Mouse (Mus musculus) hindbrain, embryonic 16.5 days (tissue): ENCODE data around the gene Hspa2. TPM values are rescaled to one million over a fixed set of nuclear protein-coding genes. Genes with fewer than 3 reads are reported as not detected.
"Not testable (repeated sequence)": the region's sequence is repeated elsewhere in the genome, so short reads cannot be mapped to it uniquely, and the experiment has no call there.

Source experiments
- ATAC-seq: fragments of 200-750 bp; cut with Nextera tagmentation; 2 replicates; pipeline ENCODE4 v1.8.0; 2017; ENCODE audit warnings: moderate TSS enrichment, moderate library complexity
- H3K27ac ChIP-seq: fragments of 300-500 bp; sonication (generic); 2 replicates; pipeline ENCODE4 v1.5.1; 2014; ENCODE audit warnings: low read depth, mild to moderate bottlenecking, control low read depth, low read length, moderate library complexity
- H3K27me3 ChIP-seq: fragments of 300-500 bp; sonication (generic); replicated peaks from 2 replicates; pipeline ENCODE4 v1.6.1; 2014; ENCODE audit warnings: low read length; ENCODE audit not compliant: control insufficient read depth, insufficient read depth
- H3K36me3 ChIP-seq: fragments of 300-500 bp; sonication (generic); 2 replicates; pipeline ENCODE4 v1.6.1; 2014; ENCODE audit warnings: mild to moderate bottlenecking, low read length, moderate library complexity, mixed read lengths; ENCODE audit not compliant: control insufficient read depth, insufficient read depth
- H3K4me1 ChIP-seq: fragments of 300-500 bp; sonication (generic); 2 replicates; pipeline ENCODE4 v1.6.1; 2014; ENCODE audit warnings: low read depth, low read length; ENCODE audit not compliant: control insufficient read depth, insufficient read depth
- H3K4me2 ChIP-seq: fragments of 300-500 bp; sonication (generic); 2 replicates; pipeline ENCODE4 v1.6.1; 2014; ENCODE audit warnings: mild to moderate bottlenecking, low read length, control low read depth, moderate library complexity
- H3K4me3 ChIP-seq: fragments of 300-500 bp; sonication (generic); 2 replicates; pipeline ENCODE4 v1.5.1; 2014; ENCODE audit warnings: mild to moderate bottlenecking, low read length, control low read depth, moderate library complexity
- H3K9ac ChIP-seq: fragments of 300-500 bp; sonication (generic); 2 replicates; pipeline ENCODE4 v1.6.1; 2014; ENCODE audit warnings: low read depth, mild to moderate bottlenecking, control low read depth, low read length, moderate library complexity
- H3K9me3 ChIP-seq: fragments of 300-500 bp; sonication (generic); 2 replicates; pipeline ENCODE4 v1.6.1; 2014; ENCODE audit warnings: mild to moderate bottlenecking, low read length, moderate library complexity; ENCODE audit not compliant: control insufficient read depth
- WGBS: fragments of 180-500 bp; shearing (Covaris S2); extraction: QIAGEN DNeasy Blood & Tissue Kit; methylation state at CpG from one replicate; pipeline ENCODE4 v1.1.7; 2014; 5-methylcytosine and 5-hydroxymethylcytosine counted together
- polyA plus RNA-seq: library from polyadenylated mRNA; unstranded; fragments of >200 nt; fragmentation: Nextera tagmentation; extraction: Ambion mirVana; gene quantifications from 2 replicates; pipeline ENCODE4 v1.2.1, GENCODE M21; 2015

The Hspa2 gene
- polyA plus RNA-seq, 1 experiment from 2014 or later, result 10.2 TPM

GRCm38 (mm10) chr12:76443488-76443887, 39.5 kb downstream of the Hspa2 start:
- 75% methylated on average over 6 of the region's 6 CpGs for WGBS
- not testable (repeated sequence) for H3K9me3 ChIP-seq, H3K27me3 ChIP-seq, H3K4me3 ChIP-seq, H3K27ac ChIP-seq, H3K9ac ChIP-seq, H3K4me1 ChIP-seq, H3K36me3 ChIP-seq, H3K4me2 ChIP-seq, ATAC-seq

GRCm38 (mm10) chr12:76444359-76444772, 40.4 kb downstream of the Hspa2 start:
- no peaks in the 10 kb centered on the region for H3K9me3 ChIP-seq
- WGBS, result 74% methylated on average over 10 of the region's 10 CpGs

GRCm38 (mm10) chr12:76444862-76445261, 40.9 kb downstream of the Hspa2 start:
- no peaks in the 10 kb centered on the region for H3K36me3 ChIP-seq
- ATAC-seq, result no peak
- no peak overlapping the region for H3K9ac ChIP-seq
- no peak overlapping the region for H3K27ac ChIP-seq
- no peaks in the 10 kb centered on the region for H3K9me3 ChIP-seq
- H3K4me1 ChIP-seq, result no peaks in the 10 kb centered on the region
- no peaks in the 10 kb centered on the region for H3K27me3 ChIP-seq
- no peak overlapping the region for H3K4me3 ChIP-seq
- H3K4me2 ChIP-seq, result no peak overlapping the region
- 88% methylated on average over 6 of the region's 6 CpGs for WGBS

More at GRCm38 (mm10) chr12:76444359-76444772, 40.4 kb downstream of the Hspa2 start:
- no peak for ATAC-seq
- Histone ChIP-seq H3K4me2 (no peak overlapping the region), H3K4me1 (no peaks in the 10 kb centered on the region), H3K27ac (no peak overlapping the region), H3K27me3 (no peaks in the 10 kb centered on the region), H3K4me3 (no peak overlapping the region), H3K36me3 (no peaks in the 10 kb centered on the region), H3K9ac (no peak overlapping the region)

- WGBS, result 81% methylated on average over 11 of the region's 11 CpGs
- no peak for ATAC-seq
Observed at GRCm38 (mm10) chr12:76446201-76446600, 42.2 kb downstream of the Hspa2 start.

GRCm38 (mm10) chr12:76448127-76448526, 44.2 kb downstream of the Hspa2 start:
- ATAC-seq, result no peak
- H3K4me2 ChIP-seq, result no peak overlapping the region
- no peaks in the 10 kb centered on the region for H3K27me3 ChIP-seq
- no peak overlapping the region for H3K27ac ChIP-seq
- H3K4me3 ChIP-seq, result no peak overlapping the region
- no peak overlapping the region for H3K9ac ChIP-seq
- H3K4me1 ChIP-seq, result no peaks in the 10 kb centered on the region
- H3K36me3 ChIP-seq, result no peaks in the 10 kb centered on the region
- 82% methylated on average over 6 of the region's 6 CpGs for WGBS
- no peaks in the 10 kb centered on the region for H3K9me3 ChIP-seq

More at GRCm38 (mm10) chr12:76446201-76446600, 42.2 kb downstream of the Hspa2 start:
- H3K4me1 ChIP-seq, result no peaks in the 10 kb centered on the region
- no peaks in the 10 kb centered on the region for H3K9me3 ChIP-seq
- H3K4me3 ChIP-seq, result no peak overlapping the region
- no peak overlapping the region for H3K9ac ChIP-seq
- no peak overlapping the region for H3K4me2 ChIP-seq
- no peak overlapping the region for H3K27ac ChIP-seq
- no peaks in the 10 kb centered on the region for H3K36me3 ChIP-seq
- H3K27me3 ChIP-seq, result no peaks in the 10 kb centered on the region

GRCm38 (mm10) chr12:76452203-76452602, 48.2 kb downstream of the Hspa2 start:
- Histone ChIP-seq H3K9me3 (no peaks in the 10 kb centered on the region), H3K27ac (no peak overlapping the region), H3K36me3 (no peaks in the 10 kb centered on the region), H3K4me2 (no peak overlapping the region), H3K9ac (no peak overlapping the region), H3K27me3 (no peaks in the 10 kb centered on the region), H3K4me3 (no peak overlapping the region), H3K4me1 (no peaks in the 10 kb centered on the region)
- WGBS, result 44% methylated on average over 2 of the region's 2 CpGs
- ATAC-seq, result no peak

Other genes with a start within 250 kb of the Hspa2 start
- gene Esr2, start 226.9 kb upstream of the Hspa2 start, polyA plus RNA-seq, result 0.30 and 0.34 TPM in 2 replicates
- not detected in 2 replicates for gene Tex21, start 157.4 kb upstream of the Hspa2 start, polyA plus RNA-seq
- gene Mthfd1, start 148.9 kb upstream of the Hspa2 start, polyA plus RNA-seq, result 37.8 and 38.9 TPM in 2 replicates
- gene Akap5, start 79.3 kb upstream of the Hspa2 start, polyA plus RNA-seq, result 12.3 and 13.8 TPM in 2 replicates
- 12.6 and 13.3 TPM in 2 replicates for gene Zbtb25, start 34.6 kb upstream of the Hspa2 start, polyA plus RNA-seq
- gene Zbtb1, start 33.9 kb upstream of the Hspa2 start, polyA plus RNA-seq, result 3.2 and 3.5 TPM in 2 replicates
- gene Ppp1r36, start 13.4 kb downstream of the Hspa2 start, polyA plus RNA-seq, result 1.3 and 2.1 TPM in 2 replicates
- 1.7 TPM in 2 replicates for gene Plekhg3, start 126.7 kb downstream of the Hspa2 start, polyA plus RNA-seq